Mouse (Mus musculus) neural tube, embryonic 10.5 days (tissue): ENCODE results near the gene Mapkapk2.

Experiments
- DNase-seq: peaks from one replicate; pipeline ENCODE4 v3.0.0-alpha.2; 2017; ENCODE audit warnings: low spot score; ENCODE audit errors: extremely low spot score

Mapkapk2 gene

GRCm38 (mm10) chr1:131112576-131112975 is 14.9 kb upstream of the Mapkapk2 start:
- no peak for DNase-seq

GRCm38 (mm10) chr1:131110525-131111106 is 13.0 kb upstream of the Mapkapk2 start:
- no peak for DNase-seq

- no peak for DNase-seq
Measured at GRCm38 (mm10) chr1:131107575-131108308, 10.1 kb upstream of the Mapkapk2 start.

- no peak for DNase-seq
Measured at GRCm38 (mm10) chr1:131103776-131104424, 6.3 kb upstream of the Mapkapk2 start.

- no peak for DNase-seq
Measured at GRCm38 (mm10) chr1:131100808-131101207, 3.2 kb upstream of the Mapkapk2 start.

DNA sequence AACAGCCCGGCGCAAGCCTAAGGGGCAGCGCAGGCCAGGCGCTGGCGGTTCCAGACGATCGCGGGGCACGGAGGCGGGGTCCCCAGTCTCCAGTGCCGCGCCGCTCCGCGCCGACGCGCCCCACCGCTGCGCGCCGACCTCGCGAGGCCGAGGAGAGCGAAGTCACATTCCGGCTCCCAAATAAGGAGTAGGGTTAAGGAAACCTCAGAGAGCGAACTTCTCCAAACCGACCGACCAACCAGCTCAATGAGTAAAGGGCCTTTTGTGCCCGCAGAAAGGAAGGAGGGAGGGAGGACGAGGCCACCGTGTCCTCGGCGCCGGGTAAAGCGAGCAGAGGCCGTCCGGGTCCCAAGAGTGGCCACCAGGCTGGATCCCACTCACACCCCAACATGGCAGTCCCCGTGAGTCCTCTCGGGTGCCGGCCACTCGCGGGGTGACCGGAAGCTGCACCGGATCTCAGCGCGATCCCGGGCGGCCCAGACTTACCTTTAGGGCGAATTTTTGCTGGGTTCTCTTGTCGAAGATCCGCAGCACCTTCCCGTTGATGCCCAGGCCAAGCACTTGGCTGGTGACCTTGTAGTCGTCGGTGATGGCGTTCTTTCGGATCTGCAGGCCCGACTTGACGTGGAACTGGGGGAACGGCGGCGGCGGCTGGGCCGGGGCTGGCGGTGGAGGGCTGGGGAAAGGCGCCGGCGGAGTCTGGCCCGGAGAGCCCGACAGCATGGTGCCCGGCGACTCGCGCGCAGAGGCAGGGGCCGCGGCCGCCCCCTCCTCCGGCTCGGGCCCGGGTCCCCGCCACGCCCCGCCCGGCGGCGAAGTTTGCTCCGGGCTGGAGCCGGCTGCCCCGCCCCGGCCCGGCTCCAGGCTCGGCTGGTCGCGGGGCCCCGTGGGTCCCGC is 575 bp downstream of the Mapkapk2 start:
- DNase-seq, result peak; percentile 75

- no peak for DNase-seq
Measured at GRCm38 (mm10) chr1:131096132-131096695, 1.4 kb downstream of the Mapkapk2 start.

DNA sequence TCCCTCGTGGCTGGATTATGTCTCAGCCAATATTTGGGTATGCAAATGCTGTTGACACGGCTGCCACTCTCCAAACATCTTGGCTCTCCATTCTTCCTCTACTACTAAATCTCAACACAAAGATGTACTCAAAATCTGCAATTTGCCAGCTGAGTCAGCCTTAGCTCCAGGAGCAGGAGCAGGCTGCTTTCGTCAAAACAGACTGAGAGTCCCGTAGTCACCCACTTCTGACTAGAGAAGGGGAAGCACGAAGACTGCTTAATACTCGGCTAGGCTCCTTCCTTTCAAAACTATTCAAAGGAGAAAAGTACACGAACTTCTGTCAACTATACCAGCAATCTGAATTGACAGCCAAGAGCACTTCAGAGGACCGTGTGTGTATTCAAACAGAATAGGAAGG is 2.1 kb downstream of the Mapkapk2 start:
- no peak for DNase-seq

GRCm38 (mm10) chr1:131093889-131094288 is 3.7 kb downstream of the Mapkapk2 start:
- DNase-seq, result no peak

- no peak for DNase-seq
Measured at GRCm38 (mm10) chr1:131092846-131093245, 4.8 kb downstream of the Mapkapk2 start.

DNA sequence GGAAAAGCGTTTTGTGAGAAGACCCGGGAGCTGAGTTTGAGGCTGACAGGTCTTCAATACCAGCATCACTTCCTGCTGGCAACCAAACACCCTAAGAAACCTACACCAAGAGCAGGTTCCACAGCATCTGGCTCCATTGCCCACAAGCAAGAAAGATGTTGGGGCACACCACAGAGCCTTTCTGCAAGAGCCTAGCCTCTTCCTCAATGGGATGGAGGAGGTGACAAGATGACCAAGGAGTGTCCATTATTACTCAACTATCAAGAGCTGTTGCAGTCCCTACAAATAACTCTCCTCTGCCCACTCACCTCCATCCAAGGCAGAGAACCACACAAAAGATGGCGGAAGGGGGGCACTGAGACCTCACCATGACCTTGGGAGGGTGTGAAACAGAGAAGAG is 5.5 kb downstream of the Mapkapk2 start:
- no peak for DNase-seq

DNA sequence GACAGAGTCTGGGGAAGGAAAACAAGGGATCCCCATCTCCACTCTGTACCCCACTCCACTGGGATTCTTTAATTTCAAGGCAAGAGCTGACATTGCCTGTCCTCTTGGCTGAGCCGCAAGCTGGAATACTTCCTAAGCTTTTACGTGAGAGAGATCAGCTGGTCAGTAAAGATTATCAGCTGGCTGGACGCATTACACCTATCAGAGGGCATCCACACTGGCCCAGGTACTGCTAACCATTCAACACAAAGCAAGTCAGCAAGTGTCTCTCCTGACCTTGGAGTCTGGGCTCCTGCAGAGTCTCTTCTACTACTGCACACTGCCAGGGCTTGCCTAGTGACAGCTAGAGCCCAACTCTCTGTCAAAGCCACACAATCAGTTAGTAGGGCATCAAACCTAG is 6.1 kb downstream of the Mapkapk2 start:
- DNase-seq, result no peak

GRCm38 (mm10) chr1:131090877-131091276 is 6.7 kb downstream of the Mapkapk2 start:
- DNase-seq, result no peak

- no peak for DNase-seq
Measured at GRCm38 (mm10) chr1:131090261-131090660, 7.4 kb downstream of the Mapkapk2 start.

DNA sequence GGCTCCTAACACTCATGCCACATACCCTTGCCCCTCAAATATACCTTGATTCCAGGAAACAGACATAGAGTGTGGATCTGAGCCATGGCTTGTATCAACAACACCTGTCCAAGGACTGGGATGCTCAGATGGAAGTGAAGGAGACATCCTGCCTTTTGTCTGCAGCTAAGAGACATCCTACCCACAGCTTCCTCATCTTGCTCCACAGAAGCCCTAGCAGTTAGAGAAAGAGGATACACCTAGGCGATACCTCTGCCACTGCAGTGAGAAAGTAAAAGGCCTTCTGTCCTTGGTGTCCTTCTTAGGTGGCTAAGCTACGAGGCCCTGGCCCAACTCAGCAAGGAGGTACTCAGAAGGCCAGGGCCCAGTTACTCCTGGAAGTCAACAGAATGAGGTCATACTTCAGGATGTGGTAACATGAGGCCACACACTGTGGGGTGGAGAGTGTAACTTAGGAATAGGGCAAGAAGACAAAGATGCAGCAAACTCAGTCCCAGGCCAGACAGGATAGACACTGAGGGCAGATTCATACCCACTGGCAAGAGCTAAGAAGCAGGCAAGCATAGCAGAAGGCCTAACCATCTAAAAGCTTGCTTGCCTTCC is 8.0 kb downstream of the Mapkapk2 start:
- no peak for DNase-seq

DNA sequence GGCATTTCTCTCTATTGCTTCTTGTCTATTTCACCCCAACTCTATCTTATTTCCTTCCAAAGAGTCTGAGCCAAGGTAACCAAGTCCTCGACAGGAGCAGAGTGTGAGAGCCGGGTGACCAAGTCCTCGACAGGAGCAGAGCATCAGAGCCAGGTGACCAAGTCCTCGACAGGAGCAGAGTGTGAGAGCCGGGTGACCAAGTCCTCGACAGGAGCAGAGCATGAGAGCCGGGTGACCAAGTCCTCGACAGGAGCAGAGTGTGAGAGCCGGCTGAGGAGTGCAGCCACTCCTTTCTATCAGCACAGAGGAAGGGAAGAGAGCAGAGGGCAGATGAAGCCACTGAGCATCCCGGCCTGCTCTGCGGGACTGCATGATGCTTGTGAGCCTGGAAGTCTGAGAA is 9.1 kb downstream of the Mapkapk2 start:
- DNase-seq, result no peak

DNA sequence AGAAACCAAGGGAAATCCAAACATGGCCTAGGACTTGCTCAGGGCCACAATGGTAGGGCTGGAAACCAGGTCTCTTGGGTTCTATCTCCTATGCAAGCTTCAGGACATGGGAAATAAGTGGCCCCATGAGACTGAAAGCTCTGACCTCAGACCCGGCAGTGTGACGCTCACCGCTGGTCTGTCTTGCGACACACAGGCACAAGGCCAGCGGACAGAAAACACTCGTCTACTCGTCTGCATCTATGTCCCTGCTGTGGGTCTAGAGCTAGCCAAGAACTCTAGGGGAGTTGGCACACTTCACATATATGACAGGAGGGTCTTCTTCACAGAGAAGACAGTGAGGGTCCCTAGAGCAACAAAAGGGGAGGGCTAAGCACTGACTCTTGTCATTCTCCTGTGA is 10.7 kb downstream of the Mapkapk2 start:
- DNase-seq, result no peak

- DNase-seq, result no peak
Measured at GRCm38 (mm10) chr1:131085957-131086739, 11.5 kb downstream of the Mapkapk2 start.

DNA sequence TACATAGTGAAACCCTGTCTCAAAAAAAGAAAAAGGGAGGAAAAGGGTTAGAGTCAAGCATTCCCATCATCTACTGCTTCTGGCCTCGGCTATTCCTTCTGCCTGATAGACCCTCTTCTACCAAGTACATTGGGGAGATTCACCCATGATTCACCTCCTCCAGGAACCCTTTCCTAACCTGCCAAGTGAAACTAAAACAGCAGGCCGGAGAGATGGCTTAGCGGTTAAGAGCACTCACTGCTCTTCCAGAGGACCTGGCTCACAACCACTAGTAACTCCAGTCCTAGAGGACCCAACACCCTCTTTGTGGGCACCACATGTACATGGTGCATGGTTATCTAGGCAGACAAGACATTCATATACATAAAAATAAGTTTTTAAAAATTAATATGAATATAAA is 12.4 kb downstream of the Mapkapk2 start:
- DNase-seq, result no peak

- peak; percentile 40 for DNase-seq
Measured at GRCm38 (mm10) chr1:131084289-131084688, 13.3 kb downstream of the Mapkapk2 start.
